Mouse (Mus musculus) liver, postnatal 0 days (tissue): ENCODE results near the gene Caskin2.

Experiments used
- CTCF ChIP-seq: sonication (generic); IDR thresholded peaks from 2 replicates; pipeline ENCODE4 v1.5.1; 2016; ENCODE audit warnings: antibody characterized with exemption, low read depth
- EP300 ChIP-seq: IDR thresholded peaks from 2 replicates; pipeline ENCODE4 v1.6.1; 2016; ENCODE audit warnings: antibody characterized with exemption, low read depth, mild to moderate bottlenecking

- TF ChIP-seq EP300 (no peak), CTCF (no peak)
Observed at GRCm38 (mm10) chr11:115807971-115808370, 5.5 kb downstream of the Caskin2 start.
